Mouse (Mus musculus): Measurements from ENCODE around the gene Fcnb. TPM values are rescaled to one million over a fixed set of nuclear protein-coding genes. Genes with fewer than 3 reads are reported as not detected.
A peak's percentile ranks its signal among the peaks of the same experiment; 100 is the strongest.

The Fcnb gene
- total RNA-seq, 2 experiments from 2014 or later = not detected

DNA sequence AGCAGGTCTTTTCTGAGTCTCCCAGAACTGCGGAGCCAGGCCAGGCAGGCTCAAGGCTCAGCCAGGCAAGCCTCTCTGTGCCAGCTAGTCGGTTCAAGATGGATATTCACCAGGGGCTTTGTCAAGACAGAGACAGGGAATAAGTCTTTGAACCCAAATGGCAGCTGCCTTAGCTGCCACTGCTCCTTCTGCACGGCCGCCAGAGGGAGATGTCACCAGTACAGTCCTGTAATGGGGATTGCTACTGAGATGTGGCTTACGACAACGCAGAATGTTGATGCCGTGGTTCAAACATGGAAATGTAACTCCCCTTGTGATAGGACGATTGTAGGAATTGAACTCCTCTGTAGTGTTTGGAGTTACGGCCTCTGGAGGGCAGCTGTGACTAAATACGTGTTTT is 1.4 kb upstream of the Fcnb start:
- DNase-seq (ENCODE audit: low spot score in 2 of 2) = no peak

GRCm38 (mm10) chr2:28075616-28076187 is 9.0 kb downstream of the Fcnb start:
- DNase-seq (ENCODE audit: low spot score in 2 of 2) = no peak

- peak; percentile 79 to 91 for DNase-seq (ENCODE audit: low spot score in 2 of 2)
These were observed 16.2 kb downstream of the Fcnb start for GRCm38 (mm10) chr2:28068537-28068878.

GRCm38 (mm10) chr2:28067821-28068536 is 16.7 kb downstream of the Fcnb start:
- DNase-seq (ENCODE audit: low spot score in 2 of 2) = peak in 1 of 2 experiments; percentile 8

DNA sequence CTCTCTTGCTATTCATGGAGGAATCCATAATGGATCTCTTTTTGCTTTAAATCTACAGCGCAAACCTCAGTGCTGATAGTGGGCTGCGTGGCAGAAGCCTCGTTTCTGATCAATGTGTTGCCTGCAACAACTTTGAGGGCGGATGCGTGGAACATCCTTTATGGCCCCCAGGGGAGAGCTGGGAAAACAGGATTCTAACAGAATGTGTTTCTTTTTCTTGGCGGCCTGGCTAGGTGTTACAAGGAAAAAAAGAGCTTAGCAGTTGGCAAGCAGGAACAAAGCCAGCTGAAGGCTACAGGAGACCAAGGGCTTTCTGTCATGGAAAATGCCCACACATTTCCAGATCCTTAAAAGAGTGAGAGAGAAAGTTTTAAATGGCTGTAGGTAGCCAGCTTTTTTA is 17.5 kb downstream of the Fcnb start:
- DNase-seq (ENCODE audit: low spot score in 2 of 2) = peak; percentile 16 to 46

GRCm38 (mm10) chr2:28066686-28067085 is 18.0 kb downstream of the Fcnb start:
- no peak for DNase-seq (ENCODE audit: low spot score in 2 of 2)

DNA sequence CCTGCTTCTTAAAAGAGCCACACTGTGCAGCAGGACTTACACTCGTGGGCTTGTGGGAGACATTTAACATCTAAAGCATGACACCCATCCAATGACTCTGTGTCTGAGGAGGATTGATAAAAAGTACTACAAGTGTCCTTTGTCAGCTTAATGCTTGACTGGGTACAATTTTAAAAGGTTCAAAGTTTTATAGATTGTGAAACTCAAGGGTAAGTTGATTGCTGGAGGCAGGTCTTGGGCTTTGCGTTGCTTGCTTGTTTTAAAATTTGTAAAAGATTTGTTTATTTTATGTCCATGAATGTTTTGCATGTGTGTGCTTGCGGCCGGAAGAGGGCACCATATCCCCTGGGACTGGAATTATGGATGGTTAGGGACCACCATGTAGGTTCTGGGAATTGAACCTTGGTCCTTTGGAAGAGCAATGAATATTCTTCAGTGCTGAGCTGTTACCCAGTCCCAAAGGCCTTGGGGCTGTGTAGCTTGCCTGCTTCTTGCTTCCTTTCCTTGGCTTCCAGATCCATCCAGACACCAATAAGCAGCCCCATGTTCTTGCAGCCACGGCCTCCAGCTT is 19.5 kb downstream of the Fcnb start:
- DNase-seq (ENCODE audit: low spot score in 2 of 2) = no peak

DNA sequence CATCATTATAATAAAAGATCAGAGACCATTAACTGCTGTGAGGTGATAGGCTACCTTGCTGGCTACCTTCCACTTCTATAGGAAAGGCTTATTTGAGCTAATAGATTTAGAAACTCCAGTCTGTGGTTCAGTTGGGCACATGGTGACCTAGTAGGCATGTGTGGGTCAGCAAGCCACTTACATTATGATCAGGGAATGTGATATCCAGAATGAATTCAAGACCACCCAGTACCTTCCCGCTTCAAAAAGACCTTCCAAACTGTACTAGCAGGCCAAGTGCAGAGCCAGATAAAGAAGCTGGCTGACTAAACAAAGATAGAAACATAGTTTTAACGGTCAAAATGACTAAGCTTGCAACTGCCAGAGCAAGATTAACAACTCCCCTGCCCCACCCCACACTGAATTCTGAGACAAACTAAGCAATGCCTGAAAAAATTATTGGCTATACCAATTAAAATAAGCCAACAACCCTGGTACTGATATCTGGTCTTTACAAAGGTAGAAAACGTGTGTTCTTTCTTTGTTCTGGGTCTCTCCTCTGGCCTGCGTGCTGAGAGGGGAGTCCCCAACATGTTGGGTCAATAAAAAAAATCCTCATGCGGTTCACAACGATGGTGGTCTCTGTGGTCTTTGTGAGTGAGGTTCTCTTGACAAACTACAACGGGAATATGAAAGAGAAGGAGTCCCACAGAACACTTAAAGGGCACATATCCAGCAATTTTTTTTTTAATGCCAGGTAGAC is 20.2 kb downstream of the Fcnb start:
- DNase-seq (ENCODE audit: low spot score in 2 of 2) = no peak

DNA sequence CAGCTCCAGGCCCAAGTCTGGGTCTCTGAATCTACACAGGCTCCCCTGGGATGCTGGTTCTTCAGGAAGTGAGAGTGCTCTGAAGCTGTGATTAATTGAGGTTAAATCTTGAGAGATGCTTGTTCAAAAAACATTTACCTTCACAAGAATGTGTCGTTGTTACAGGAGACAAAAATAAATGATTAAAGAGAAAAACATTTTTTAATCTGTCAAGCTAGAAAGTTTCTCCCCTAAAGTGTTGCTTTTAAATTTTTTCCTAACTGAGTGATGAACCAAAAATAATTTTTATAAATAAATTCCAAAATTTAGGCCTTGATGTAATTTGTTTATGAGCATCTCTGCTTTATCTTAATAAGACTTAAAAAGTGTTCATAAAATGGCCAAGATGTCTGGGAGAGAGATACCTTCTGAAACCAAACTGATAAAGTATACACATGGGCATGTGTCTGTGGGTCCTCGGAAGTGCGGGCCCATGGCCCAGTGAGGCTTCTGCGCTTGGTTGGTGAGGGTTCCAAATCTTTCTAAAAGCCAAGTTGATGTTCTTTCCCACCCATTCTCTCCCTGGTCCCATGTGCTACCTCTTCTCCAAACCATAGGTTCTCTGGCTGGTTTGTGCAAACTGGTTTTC is 20.9 kb downstream of the Fcnb start:
- no peak for DNase-seq (ENCODE audit: low spot score in 2 of 2)

DNA sequence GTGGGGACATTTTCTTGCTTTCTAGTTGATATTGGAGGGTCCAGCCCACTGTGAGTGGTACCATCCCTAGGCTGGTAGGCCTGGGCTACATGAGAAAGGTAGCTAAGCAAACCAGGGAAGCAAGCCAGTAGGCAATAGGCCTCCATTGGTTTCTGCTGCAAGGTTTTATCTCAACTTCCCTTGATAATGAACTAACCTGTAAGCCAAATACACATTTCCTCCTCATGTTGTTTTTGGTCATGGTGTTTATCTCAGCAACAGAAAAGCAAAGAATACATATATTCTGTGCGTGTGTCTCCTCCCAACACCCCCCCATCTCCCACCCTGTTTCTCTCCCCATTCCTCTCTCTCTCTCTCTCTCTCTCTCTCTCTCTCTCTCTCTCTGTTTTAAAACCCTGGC is 24.8 kb downstream of the Fcnb start:
- no peak for DNase-seq (ENCODE audit: low spot score in 2 of 2)

DNA sequence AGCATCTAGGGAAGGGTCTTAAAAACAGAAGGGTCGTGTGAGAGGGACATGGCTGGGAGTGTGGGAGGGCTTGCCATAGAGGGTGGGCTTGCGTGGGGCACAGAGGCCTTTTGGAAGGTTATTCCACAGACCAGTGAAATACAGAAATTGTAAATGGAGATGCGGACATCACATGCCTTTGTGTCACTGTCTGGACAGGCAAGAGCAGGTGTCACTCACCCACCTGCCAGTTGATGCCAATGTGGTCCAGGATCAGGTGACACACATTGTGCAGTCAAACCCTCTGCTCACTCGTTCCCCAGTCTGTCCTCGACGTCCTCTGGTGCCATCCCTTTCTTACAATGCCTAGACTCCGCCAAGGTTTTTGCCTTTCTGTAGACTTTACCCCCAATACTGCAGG is 37.6 kb downstream of the Fcnb start:
- no peak for DNase-seq (ENCODE audit: low spot score in 2 of 2)

DNA sequence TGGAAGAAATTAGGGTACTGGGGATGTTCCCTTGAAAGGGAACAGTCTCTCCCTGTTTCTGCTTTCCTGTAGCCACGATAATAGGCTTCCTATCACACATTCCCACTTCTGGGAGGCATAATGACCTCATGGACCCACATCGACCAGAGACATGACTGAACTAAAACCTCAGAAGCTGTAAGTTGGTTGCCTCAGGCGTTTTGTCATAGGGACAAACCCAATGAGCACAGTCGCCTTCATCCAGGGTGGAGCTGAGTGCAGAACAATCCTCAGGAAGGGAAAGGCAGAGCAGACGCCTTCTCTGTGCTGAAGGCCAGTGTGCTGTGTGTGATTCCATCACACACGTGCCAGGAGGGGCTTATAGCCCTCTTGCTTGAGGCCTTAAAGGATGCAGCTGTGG is 38.4 kb downstream of the Fcnb start:
- DNase-seq (ENCODE audit: low spot score in 2 of 2) = no peak

GRCm38 (mm10) chr2:28044920-28045598 is 39.6 kb downstream of the Fcnb start:
- DNase-seq (ENCODE audit: low spot score in 2 of 2) = no peak

DNA sequence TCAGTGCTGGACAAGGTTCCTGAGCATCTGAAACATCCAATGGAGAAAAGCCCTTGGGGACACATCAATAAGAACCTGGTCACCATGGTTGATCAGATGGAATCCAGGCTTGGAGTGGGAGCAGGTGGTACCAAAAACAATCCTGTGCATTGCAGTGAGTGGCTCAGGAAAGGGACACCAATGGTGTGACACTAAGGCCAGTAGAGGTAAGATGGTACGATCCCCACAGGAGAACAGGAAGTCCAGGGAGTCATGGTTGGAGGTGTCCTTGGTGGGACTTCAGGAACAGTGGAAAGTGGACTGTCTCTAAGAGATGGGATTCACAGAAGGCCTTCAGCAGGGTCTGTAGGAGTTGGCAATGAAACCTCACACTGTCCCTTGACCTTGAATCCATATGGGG is 44.2 kb downstream of the Fcnb start:
- DNase-seq (ENCODE audit: low spot score in 2 of 2) = no peak

DNA sequence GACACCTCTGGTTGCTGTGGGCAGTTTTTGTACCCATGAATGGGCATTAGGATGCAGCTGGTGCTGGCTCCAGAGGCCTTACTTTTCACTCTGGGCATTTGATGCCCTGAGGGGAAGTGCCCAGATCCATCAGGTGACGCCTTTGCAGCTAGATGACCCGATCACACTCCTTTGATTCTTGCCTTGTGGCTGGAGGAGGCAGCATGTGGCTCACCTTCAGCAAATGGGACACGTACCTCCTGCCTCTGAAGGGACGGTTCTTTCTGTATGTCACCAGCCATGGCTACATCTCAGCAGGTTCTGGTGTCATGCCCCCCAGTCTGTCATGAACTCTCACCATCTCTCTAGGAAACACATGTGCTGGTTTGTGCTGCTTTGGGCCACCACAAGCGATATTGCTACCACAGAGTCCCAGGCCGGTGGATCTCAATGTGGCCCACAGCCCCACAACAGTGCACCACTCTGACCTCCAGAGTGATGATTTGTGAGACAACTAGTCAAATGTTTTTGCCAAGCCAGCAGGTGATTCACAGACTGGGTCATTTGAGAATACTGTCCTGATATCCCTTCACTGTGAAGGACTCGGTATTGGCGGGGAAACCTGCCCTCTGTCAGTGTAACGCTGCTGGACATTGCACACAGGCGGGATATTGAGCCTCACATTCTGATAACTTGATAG is 44.9 kb downstream of the Fcnb start:
- no peak for DNase-seq (ENCODE audit: low spot score in 2 of 2)

DNA sequence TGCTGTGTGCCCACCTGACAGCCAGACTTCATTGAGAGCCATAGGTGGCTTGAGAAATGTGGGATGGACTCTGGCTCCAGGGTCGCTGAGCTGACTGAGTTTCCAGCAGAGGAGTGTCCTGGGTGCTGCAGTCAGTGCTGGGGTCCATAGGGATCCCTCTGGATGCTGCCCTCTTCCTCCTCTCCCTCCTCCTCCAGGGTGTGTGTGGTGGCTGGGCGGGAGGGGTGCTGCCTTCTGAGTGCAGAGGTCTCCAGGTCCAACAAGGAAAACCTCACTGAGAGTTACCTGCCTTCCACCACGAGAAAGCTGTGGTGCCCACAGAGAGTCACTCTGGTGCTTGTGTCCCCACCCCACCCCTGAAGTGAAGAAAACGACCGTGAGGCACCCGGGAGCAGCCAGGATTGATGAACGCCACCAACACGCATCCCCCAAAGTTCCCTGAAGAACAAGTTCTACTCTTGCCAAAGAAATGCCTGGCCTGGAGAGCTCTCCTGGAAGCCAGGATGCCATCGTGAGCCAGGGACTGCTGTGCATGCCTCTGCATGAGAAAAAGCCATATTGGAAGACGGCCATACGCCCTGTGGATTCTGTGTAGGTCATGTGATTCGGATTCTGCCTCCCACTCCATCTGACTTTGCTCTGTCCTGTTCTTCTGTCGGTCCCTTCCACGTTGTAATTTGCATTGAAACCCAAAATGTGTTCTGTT is 46.1 kb downstream of the Fcnb start:
- DNase-seq (ENCODE audit: low spot score in 2 of 2) = peak; percentile 29 to 65

DNA sequence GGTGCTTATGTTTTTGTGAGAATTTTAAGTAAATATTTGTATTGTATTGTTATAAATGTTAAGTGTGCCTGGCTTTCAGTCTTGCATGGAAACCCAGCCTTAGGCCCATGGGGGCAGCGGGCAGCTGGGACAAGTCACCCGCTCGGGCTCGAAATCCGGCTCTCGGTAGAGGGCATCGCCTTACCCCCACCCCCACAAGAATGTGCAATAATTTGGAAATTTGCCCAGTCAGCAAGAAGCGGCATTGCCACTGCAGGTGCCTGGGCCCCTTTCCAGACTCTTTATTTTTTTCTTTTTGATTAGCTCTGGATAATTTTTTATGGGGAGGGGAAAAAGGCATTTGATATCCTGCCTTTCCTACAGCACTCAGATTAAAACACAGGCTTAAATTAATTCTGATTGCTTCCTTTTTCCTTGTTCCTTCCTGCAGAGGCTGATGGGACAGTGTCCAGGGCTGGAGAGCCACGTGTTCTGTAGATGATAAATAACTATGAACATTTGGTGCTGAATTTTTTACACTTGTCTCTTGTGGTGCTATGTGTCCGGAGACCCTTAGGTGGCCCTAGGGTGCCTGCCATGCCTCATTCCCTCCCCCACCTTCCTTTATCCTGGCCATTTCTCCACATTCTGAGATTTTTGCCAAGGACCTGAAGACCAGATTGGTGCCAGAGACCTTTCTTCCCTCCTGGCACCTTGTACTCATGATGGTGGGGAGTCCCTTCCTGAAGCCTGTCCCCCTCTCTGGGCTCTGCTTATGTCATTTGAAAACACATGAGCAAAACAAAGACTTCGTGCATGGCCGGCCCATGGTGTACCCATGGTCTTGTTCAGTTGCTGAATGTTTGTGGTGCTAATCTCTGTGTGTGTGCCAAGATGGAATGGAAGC is 46.9 kb downstream of the Fcnb start:
- peak in 1 of 2 experiments; percentile 17 for DNase-seq (ENCODE audit: low spot score in 2 of 2)

GRCm38 (mm10) chr2:28036788-28037187 is 47.9 kb downstream of the Fcnb start:
- no peak for DNase-seq (ENCODE audit: low spot score in 2 of 2)
